Mouse (Mus musculus): ENCODE results near the gene Tomm20.

GRCm38 (mm10) chr8:126883752-126884151, 61.9 kb downstream of the Tomm20 start:
- TF ChIP-seq POLR2A (IDR thresholded peaks at IDR 0.05; ENCODE audit: insufficient read depth, low read length) = no peak
- TF ChIP-seq CTCF (IDR thresholded peaks at IDR 0.05; ENCODE audit: low read depth, low read length) = no peak
- no peak for TF ChIP-seq EP300 (IDR thresholded peaks at IDR 0.05; ENCODE audit: insufficient read depth, low read depth, low read length)

All from ES-Bruce4 (cell line).